Mouse (Mus musculus) kidney, postnatal 4 days (tissue): ENCODE data around the gene Nbr1.
"Not testable (repeated sequence)": the region's sequence is repeated elsewhere in the genome, so short reads cannot be mapped to it uniquely, and the experiment has no call there.

Source experiments
- DNase-seq, 2 experiments: peaks; one replicate each; pipeline ENCODE4 v3.0.0; 2021; ENCODE audit warnings: mixed read lengths in 2 of 2

Nbr1 gene

DNA sequence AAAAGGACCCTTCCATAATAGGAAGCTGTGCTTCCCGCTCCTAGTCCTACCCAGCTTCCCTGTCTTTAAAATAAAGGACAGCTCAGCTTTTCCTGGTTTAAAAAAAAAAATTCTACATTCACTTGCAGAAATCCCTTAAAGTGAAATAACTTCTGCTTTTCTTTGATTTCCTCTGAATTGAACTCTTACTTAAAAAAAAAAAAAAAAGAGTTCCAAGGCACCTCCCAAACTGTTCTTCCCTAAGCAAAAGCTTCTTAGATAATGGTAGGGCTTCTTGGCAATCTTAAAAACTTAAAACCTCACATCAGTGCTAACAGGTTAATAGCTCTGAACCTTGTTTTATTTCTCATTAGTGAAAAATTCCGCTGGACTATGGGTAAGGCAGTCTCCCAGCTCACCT lies 31.3 kb downstream of the Nbr1 start:
- no peak for DNase-seq

DNA sequence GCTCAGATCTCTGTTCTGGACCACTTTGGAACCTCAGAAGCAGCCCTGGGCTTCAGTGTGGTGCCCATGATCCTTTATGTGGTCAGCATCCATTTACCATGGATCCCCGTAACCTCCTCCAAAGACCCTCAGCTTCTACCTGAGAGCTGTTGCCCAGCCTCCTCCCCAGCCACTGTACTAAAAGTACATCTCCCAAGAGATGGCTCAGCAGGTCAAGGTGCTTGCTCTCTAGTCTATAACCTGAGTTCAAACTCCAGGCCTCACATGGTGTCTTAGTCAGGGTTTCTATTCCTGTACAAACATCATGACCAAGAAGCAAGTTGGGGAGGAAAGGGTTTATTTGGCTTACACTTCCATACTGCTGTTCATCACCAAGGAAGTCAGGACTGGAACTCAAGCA lies 33.1 kb downstream of the Nbr1 start:
- DNase-seq: not testable (repeated sequence)

DNA sequence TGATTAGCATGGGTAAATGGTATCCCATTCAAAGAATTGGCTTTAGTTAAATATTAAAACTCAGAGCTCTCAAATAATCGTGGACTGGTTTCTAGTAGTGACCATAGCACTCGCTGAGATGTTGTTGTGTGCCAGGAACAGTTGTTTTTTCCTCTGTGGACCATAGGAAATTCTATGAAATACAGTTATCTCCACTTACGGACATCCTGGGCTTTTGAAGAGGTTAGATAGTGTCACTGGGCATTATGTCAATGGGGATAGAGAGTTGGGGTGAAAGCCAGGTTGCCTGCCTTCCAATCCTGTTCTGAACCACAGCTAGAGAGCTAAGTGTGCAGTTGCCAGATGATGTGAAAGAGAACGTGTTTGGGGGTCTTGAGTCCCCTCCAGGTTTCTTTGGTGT lies 33.9 kb downstream of the Nbr1 start:
- DNase-seq: no peak

DNA sequence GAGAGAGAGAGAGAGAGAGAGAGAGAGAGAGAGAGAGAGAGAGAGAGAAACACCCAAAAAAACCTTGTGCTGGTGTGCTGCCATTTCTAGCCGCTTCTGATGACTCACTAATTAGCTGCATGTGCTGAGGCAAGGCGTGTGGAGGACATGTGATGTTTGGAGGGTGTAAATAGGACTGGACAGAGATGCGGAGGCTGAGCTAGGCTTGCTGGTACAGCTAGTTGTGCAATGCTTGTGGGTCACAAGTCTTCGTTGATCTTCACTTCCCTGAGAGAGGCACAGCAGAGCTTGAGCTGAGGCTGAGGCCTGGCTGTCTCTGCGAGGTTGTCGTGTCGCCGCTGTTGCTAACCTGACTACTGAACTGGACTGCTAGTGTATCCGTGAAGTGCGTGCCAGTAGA lies 35.7 kb downstream of the Nbr1 start:
- no peak for DNase-seq

DNA sequence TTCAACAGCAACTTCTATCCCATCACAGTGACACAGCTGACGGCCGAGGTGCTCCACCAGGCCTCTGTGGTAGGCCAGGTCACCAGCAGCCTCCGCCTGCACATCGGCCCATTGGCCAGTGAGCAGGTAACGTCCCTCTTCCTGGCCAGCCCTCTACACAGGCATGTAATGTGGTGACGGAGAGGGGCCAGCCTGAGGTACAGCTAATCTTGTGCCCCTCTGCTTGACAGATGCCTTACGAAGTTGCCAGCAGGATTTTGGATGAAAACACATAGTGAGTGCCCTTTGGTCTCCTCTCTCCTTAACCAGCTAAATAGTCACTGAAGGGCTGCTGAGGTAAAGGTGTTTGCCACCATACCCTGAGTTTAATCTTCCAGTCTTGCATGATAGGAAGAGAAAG lies 36.9 kb downstream of the Nbr1 start:
- DNase-seq: no peak

DNA sequence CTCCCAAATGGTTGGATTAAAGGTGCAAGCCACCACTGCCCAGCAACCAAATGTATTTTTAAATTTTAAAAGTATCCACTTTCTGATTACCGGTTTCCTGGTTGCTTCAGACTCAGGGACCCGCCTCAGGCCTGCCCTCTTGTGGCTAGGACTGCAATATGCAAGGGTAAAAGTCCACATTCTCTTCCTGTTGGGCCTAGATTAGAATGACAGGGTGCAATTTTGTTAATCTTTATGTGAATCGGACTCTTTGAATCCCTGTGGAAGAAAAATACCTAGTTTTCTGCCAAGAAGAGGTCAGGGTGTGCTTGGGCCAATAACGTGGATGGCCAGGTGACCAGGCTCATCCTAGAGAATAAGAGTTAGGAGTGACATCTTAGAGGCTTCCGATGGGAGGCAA lies 37.5 kb downstream of the Nbr1 start:
- peak; percentile 79 to 83 for DNase-seq

DNA sequence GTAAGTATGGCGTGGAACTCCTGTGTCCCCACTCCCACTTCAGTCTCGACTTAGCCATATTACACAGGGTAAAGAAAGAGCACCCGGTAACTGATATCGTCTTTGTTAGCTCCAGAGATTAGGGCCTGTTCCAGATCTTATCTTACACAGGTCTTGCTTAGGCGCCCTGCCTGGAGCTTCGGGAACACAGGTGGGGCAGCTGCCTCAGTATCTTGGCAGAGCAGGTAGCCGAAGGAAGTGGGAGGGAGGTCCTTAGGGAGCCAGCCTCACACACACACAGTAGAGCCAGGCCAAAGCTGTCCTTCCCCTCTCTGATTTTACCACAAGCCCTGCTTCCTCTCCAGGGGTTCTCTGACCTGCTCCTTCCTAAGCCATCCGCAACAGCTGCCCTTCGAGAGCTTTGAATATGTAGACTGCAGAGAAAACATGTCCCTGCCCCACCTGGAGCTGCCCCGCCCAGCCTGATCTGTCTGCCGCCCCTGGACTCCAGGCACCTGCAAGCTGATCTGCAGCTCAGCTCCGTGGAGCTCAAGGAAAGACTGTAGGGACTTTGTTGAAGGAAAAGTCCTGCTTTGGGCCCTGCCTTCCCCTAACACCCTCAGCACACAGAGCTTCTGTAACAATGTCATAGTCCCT lies 38.2 kb downstream of the Nbr1 start:
- no peak for DNase-seq

DNA sequence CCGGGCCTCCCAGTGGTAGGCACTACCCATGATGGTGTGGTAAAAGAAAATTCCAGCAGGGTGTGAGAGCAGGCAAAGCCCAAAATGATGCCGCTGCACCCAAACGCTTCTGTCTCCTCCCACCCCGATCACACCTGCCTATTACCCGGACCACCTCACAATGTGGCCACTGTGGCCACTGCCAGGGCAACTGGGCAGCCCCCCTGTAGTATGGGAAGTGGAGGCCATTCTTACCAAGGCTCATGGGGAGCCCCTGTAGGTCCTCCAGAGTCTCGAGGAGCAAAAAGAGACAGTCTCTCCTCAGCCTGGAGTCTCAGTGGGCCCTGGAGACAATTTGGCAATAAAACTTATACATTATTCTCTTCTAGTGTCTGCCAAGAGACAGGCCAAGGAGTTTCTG lies 47.2 kb downstream of the Nbr1 start, which contains the start of gene Gm11634:
Gm11634 (minus strand) TSS at position 101 of the 400 bp plus-strand sequence.
- DNase-seq: no peak

DNA sequence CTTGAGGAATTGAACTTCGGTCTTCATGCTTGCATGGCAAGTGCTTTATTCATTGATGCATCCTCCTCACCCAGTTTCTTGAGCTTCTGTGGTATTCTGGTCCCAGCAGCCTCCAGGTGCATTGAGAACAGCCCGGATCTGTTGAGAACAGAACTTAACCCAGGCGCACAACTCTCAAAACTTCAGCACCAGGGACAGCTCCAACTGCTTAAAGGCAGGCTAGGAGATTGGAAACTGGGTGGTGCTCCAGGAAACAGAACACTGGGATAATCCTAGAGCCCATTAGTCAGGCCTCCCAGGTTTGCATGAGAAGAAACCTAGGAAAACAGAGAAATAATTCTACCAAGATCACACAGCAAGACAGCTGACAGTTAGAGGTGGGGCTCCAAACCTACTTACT lies 50.5 kb downstream of the Nbr1 start:
- peak; percentile 86 to 87 for DNase-seq

DNA sequence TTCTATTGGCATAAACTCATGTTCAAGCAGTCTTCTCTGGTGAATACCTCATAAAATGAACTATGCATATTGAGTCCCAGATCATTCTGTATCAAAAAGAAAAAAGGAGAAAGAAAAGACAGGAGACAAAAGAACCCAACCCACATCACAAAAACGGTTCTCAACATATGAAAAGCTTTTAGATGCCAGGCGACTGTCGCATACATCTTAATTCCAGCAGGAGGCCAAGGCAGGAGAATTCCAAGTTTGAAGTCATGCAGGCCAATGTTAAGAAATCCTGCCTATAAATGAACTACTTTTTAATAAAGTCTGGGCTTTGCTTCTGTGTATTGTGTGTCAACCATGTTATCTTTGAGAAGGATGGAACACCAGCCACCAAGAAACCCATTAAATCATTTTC lies 52.2 kb downstream of the Nbr1 start:
- no peak for DNase-seq

DNA sequence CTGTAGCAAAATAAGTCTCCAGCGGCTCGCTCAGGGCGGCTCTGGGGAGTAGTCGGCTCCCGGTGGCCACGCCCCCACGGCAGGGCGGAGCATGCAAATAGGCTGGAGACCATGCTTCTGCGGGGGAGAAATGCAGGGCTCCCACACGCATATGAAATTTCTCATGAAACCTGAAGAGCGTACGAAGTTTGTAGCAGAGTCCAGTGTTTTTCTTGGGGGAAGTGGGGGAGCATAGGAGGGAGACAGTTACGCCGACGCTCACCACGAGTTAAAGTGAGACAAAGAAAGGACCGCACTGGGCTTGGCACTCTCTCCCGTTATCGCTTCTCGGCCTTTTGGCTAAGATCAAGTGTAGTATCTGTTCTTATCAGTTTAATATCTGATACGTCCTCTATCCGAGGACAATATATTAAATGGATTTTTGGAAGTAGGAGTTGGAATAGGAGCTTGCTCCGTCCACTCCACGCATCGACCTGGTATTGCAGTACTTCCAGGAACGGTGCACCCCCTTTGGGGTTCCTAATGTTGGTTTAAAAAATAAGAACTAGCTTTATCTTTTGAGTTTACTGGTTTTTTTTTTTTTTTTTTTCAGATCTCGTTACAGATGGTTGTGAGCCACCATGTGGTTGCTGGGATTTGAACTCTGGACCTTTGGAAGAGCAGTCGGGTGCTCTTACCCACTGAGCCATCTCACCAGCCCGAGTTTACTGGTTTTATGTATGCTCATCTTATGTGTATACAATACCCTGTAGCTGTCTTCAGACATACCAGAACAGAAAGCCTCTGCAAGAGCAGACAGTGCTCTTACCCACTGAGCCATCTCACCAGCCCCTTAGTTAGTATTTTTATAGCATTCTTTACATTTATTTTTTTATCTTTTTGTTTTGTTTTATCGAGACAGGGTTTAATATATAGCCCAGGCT lies 52.8 kb downstream of the Nbr1 start:
- peak; percentile 88 to 92 for DNase-seq

DNA sequence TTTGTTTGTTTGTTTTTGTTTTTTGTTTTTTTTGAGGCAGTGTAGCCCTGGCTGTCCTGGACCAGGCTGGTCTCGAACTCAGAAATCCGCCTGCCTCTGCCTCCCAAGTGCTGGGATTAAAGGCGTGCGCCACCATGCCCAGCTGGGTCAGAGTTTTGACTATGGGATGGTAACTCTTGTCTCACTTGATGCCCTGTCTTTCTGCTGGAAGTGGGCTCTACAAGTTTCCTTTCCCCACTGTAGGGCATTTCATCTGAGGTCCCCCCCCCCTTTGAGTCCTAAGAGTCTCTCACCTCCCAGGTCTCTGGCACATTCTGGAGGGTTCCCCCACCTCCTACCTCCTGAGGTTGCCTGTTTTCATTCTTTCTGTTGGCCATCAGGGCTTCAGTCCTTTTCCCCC lies 55.2 kb downstream of the Nbr1 start:
- DNase-seq: not testable (repeated sequence)

DNA sequence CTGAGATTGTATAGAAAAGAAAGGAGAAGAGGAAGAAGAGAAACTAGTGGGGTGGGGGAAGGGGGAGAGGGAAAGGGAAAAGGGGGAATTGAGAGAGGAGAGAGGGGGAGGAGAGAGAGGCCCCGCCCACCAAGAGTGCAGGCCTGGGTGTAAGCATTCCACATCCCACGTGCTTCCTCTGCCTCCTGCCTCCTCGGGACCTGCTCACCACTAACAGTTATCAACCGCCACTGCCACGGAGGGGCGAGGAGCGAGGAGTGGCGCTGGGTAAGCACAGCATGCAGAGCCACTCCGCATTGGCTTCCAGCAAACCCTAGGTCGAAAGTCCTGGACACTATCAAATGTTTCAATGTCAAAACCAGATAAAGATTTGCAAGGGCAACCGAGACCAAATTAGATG lies 58.5 kb downstream of the Nbr1 start:
- no peak for DNase-seq

DNA sequence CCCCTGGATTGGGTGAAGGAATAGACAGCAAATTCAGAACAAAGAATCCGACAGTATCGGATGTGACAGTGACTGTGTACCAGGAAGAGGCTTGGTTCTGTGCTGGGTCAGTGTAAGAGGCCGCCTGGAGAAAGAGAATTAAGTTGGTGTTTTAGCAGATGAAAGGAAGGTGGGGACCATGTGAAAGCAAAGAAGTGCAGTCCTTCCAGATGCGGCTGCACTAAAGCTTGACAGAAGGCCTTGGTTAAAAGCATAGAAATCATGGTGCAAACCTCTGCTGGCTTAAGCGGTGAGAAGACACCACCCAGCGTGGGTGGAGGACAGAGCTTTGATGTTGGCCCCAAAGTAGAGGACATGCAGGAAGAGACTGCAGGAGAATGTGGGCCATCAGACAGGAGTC lies 61.6 kb downstream of the Nbr1 start:
- DNase-seq: no peak

DNA sequence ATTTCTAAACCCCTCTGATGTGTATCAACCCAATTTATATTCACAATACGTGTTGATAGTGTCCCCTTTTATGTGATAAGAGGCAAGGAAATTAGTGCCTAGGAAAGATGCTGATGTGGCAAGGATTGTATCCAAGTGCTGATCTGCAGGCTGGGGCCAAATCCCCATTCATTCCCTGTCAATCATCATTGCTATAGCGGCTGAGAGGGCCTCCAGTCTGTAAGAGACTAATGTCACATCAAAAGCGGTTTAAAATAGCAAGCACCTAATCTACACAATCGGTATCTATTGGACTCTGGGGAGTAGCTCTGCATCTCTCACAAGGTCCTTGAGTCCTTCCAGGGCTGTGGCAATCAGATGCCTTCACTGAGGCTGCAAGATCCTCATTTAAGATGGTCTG lies 62.2 kb downstream of the Nbr1 start:
- DNase-seq: no peak

DNA sequence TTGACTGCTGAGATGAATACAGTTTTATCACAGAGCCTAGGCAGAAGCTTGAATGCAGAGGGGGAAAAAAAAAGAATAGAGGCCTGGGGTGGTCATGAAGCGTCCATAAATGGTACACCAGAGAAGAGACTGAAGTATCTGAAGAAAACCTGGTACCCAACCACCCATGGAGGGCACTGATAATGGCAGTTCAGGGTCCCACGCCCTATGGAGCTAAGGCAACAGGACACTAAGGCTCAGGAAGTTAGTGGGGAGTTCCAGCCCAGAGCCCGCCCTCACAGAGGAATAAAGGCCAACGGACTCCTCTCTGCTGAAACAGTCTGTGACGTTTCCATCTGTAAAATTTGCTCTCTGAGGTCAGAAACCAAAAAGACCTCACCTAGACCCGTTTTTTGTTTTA lies 63.4 kb downstream of the Nbr1 start:
- DNase-seq: no peak

DNA sequence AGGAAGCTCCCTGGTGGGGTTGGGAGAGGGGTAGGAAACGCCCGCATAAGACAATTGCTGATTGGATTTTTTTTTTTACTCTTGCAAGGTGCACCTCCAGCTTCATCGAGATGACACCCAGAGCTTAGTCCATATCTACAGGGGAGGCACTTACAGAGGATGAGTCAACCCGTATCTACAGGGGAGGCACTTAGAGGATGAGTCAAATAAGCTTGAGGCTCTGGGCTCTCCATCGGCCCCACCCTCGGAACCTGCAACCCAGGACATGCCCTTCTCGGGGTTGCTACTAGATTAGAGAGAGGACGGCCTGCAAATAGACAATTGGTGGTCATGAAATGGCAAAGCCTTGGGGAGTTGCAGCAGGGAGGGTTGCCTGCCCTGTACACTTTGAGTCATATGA lies 64.2 kb downstream of the Nbr1 start:
- DNase-seq: no peak

DNA sequence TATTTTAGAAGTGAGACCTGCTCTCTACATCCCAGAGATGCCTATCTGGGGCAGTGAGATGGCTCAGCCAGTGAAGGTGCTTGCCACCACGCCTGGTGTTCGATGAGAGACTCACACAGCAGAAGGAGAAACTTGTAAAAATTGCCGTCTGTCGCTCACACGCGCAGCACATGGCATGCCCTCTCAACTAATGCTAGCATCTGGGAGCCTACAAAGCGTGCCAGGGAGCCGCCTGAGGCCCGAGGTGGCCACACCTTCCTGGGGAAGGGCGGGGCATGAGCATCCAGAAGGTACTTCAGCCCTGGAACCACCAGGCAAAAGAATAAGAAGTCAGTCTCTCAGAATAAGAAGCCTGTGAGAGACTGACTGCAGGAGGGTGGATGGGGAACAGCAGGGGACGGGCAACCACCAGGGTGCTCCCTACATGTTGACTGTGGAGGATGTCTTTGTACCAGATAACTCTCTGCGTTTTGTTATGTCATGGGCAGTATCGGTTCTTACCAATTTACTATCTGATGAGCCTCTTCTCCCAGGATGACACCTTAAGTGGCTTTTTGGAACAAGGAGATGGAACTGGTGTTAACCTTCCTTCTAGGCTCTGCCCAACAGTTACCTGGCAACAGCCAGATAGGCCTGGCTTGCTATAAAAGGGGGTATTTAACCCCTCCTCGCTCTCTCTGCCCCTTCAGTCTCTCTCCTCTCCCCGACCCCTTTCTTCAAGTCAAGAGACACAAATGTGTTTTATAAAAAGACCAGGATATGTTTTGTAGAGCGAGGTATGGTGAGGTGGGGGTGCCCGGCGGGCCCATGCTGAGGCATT lies 65.2 kb downstream of the Nbr1 start:
- DNase-seq: no peak

DNA sequence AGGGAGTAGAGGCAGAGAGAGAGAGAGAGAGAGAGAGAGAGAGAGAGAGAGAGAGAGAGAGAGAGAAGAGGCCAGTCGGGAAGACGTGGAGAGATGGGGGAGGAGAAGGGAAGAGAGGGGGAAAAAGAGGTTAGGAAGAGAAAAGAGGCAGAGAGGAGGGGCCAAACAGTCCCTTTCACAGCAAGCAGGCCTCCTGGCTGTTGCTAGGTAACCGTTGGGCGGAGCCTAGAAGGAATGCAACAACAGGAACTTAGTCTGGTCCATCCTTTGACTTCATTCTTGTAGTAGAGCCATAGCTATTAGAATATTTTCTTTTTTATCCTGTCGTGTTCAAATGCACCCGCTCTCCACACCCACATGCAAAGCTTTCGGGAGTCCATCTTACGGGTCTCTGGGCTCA lies 65.9 kb downstream of the Nbr1 start:
- DNase-seq: peak; percentile 69 to 76

DNA sequence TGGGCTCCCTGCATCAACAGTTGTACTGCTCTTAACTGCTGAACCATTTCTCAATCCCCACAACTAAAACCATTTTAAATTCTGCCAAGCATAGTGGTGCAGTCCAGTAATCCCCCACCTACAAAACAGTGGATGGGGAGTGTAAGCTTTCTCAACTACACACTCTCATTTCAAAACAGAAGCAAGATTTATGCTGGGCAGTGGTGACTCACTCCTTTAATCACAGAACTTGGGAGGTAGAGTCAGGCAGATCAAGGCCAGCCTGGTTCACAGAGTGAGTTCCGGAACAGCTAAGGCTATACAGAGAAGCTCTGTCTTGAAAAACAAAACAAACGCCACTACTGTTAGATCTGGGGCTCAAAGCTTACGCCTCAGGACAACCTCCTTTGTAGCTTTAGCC lies 66.6 kb downstream of the Nbr1 start:
- DNase-seq: no peak

DNA sequence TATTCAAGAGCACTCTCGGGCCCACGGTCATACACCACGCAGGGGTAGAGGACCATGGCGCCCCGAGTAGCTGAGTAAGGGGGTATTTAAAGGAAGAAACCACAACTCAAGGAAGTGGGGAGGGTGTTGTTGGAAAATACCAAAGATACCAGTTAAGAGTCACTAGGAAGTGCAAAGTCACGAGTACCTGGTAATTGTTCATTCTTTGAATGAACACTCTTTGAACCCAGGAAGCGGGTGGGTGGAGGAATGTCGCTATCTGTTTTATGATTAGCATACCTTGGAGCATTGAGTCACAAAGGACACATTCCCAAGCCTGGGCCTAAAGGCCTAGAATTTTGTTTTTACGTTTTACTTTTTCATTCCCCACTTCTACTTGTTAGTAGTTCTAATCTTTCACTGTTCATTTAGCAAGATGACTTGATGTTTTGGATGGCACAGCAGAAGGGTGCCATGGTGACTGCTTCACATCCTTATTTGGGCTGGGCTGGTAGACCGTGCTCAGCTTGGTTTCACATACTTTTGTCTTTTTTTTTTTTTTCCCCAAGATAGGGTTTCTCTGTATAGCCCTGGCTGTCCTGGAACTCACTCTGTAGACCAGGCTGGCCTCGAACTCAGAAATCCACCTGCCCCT lies 68.2 kb downstream of the Nbr1 start:
- not testable (repeated sequence) for DNase-seq

DNA sequence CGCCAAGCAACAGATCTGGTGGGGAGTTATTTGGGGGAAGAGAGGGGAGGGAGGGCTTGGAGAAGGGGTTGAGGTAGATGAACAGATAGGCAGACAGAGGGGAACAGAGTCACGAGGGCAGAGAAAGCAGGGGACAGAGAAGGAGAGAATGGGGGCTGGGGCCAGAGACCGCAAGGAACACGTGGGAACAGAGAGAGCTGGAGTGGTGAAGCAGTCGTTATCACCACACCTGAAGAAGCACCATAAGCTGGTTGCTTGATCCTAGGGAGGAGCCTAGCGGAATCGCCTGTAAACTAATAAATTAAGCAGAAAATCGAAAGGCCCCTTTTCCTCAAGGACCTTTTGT lies 74.7 kb downstream of the Nbr1 start:
- no peak for DNase-seq
